Mouse (Mus musculus): ENCODE results near the gene Slc33a1.

The Slc33a1 gene

DNA sequence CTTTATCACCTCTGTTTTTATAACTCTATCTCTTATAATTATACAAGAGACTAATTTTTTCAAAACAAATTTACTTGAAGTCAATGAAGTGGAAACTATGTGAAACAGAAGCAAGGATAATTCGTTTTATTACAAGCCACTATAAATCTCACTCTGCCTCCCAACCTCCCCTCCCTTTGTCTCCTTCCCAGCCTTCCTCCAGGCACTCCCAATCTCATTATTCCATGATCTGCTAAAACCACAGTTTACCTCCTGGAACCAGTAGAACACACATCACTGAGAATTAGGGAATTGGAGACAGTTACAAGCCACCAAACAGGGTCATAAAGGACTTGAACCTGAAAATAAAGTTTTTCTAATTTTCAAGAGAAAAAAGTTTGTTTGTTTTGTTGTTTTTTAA, 67.4 kb downstream of the Slc33a1 start:
- no peak for DNase-seq (ENCODE audit: low read depth)

DNA sequence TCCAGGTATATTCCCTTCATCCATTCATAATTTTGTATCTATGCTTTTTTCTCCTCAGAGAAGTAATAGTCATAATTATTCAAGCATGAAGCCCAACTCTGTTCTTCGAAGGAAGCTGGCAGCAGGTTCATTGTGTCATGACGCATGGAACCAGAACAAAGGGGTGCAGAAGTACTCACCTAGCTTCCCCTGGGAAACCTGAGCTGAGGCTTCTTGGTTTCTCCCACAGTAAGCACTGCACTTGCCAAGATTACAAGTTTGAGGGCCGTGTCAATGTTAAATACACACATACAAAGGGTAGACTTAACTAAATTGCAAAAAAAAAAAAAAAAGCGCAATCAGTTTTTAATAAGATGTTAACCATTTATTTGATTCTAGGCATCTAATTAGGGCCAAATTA, 68.3 kb downstream of the Slc33a1 start:
- DNase-seq (ENCODE audit: low read depth) = no peak

DNA sequence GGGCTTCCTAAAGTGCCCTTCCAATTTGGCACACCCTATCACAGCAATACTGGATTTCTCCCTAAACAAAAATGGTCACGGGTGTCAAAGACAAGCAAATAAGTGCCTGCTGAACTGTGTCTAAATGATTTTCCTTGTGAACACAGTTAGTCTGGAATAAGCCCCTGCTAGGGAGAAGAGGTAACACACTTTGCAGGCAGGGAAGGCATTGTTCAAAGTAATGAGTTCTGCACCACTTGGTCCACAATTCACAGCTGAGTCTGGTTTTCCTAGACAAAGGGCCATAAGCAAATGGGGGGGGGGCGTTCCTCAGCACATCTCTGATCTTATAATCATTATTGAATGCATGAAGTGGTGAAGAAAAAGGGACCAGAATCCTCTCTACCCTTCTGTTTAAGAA, 68.8 kb downstream of the Slc33a1 start:
- DNase-seq (ENCODE audit: low read depth) = no peak

DNA sequence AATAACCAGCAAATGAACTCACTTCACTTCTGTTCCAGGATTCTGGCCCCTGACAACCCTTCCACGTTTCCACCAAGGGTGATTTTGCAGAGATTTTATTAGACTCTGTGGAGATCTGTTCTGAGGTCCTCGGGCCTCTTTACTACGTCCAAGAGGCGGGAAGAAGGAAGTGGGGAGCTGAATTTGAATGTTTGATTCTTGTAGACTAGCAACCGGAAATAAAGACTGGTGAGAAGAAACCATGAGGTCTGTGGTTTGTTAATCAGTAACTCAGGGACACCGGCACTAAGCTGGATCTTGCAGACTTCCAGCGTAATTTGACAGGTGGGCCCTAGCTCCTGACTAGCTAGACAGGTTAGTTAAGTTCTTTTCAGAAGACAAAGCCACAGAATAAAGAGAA, 70.9 kb downstream of the Slc33a1 start:
- DNase-seq (ENCODE audit: low read depth) = no peak

DNA sequence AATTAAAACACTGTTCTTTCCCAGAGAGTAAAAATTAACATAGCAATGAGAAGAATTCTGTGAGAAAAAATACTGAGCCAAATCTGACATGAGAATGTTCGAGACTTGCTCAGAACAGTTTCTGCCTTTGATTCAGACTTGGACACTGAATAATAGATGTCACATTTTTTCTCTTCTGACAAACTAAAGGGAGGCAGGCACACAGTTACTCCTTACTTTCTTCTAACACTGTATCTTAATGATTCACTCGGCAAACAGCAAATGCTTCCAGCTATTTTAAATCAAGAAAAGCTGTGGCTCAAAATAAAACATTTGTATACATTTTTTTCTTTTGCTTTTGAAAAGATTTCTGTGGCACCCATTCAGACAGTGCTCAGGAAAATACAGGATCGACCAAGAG, 72.4 kb downstream of the Slc33a1 start:
- peak; percentile 26 for DNase-seq (ENCODE audit: low read depth)
